Mouse (Mus musculus) fat pad, adult 2 months (tissue): ENCODE measurements around the gene Art5.
"Not testable (repeated sequence)": the region's sequence is repeated elsewhere in the genome, so short reads cannot be mapped to it uniquely, and the experiment has no call there.

ENCODE experiments used
- DNase-seq: peaks from one replicate; pipeline ENCODE4 v3.0.0-alpha.2; 2011; ENCODE audit warnings: low read depth, low spot score; ENCODE audit errors: extremely low read depth

Gene Art5

GRCm38 (mm10) chr7:102082816-102083215 lies 26.5 kb downstream of the Art5 start, which contains the start of gene Trpc2:
Trpc2 (plus strand) TSS chr7:102083116.
- DNase-seq = no peak

- no peak for DNase-seq
Measured at GRCm38 (mm10) chr7:102081784-102082183, 27.5 kb downstream of the Art5 start.

GRCm38 (mm10) chr7:102080311-102080710 lies 29.0 kb downstream of the Art5 start:
- no peak for DNase-seq

- no peak for DNase-seq
Measured at GRCm38 (mm10) chr7:102078517-102078916, 30.8 kb downstream of the Art5 start.

GRCm38 (mm10) chr7:102076714-102077296 lies 32.5 kb downstream of the Art5 start:
- no peak for DNase-seq

- DNase-seq = no peak
Measured at GRCm38 (mm10) chr7:102066363-102066762, 42.9 kb downstream of the Art5 start.

GRCm38 (mm10) chr7:102065046-102065891 lies 44.0 kb downstream of the Art5 start, which contains the start of the genes Rnf121, Xndc1 and Xntrpc:
Rnf121 (minus strand) TSS chr7:102065469.
Xndc1 (plus strand) TSS chr7:102065511.
Xntrpc (plus strand) TSS chr7:102065713.
- DNase-seq = peak; percentile 64

GRCm38 (mm10) chr7:102064655-102065045 lies 44.6 kb downstream of the Art5 start:
- no peak for DNase-seq

GRCm38 (mm10) chr7:102063891-102064290 lies 45.4 kb downstream of the Art5 start:
- no peak for DNase-seq

- no peak for DNase-seq
Measured at GRCm38 (mm10) chr7:102062203-102062602, 47.1 kb downstream of the Art5 start.

GRCm38 (mm10) chr7:102061353-102061752 lies 47.9 kb downstream of the Art5 start:
- no peak for DNase-seq

GRCm38 (mm10) chr7:102048524-102048923 lies 60.8 kb downstream of the Art5 start:
- not testable (repeated sequence) for DNase-seq
